Mouse (Mus musculus) erythroblast, embryonic 14.5 days (primary cell): Measurements from ENCODE around the gene Acer1.

Experiments used
- GATA1 ChIP-seq: IDR thresholded peaks from 2 replicates; pipeline ENCODE4 v1.6.1; 2012; ENCODE audit warnings: low read length, inconsistent platforms, mixed read lengths
- TAL1 ChIP-seq: IDR thresholded peaks from 3 replicates; pipeline ENCODE4 v1.6.1; 2012; ENCODE audit warnings: low read length, inconsistent platforms, mixed read lengths

- TF ChIP-seq GATA1 (no peak), TAL1 (no peak)
Observed at GRCm38 (mm10) chr17:57007137-57007905, 25.4 kb upstream of the Acer1 start.
